Mouse (Mus musculus) lung, embryonic 14.5 days (tissue): Measurements from ENCODE around the gene Cep89. TPM values are rescaled to one million over a fixed set of nuclear protein-coding genes. Genes with fewer than 3 reads are reported as not detected.
A peak's percentile ranks its signal among the peaks of the same experiment; 100 is the strongest.

ENCODE experiments used
- ATAC-seq: fragments of 200-750 bp; cut with Nextera tagmentation; 2 replicates; pipeline ENCODE4 v1.8.0; 2017; ENCODE audit warnings: mild to moderate bottlenecking, moderate TSS enrichment, moderate library complexity; ENCODE audit not compliant: insufficient read depth
- DNase-seq: peaks from one replicate; pipeline ENCODE4 v3.0.0-alpha.2; 2015
- H3K27ac ChIP-seq: fragments of 300-500 bp; sonication (generic); 2 replicates; pipeline ENCODE4 v1.5.1; 2014; ENCODE audit warnings: low read depth, mild to moderate bottlenecking, moderate library complexity
- H3K27me3 ChIP-seq: fragments of 300-500 bp; sonication (generic); 2 replicates; pipeline ENCODE4 v1.6.1; 2014; ENCODE audit warnings: low read length, control low read depth; ENCODE audit not compliant: insufficient read depth
- H3K36me3 ChIP-seq: fragments of 300-500 bp; sonication (generic); 2 replicates; pipeline ENCODE4 v1.6.1; 2014; ENCODE audit warnings: control low read depth; ENCODE audit not compliant: insufficient read depth
- H3K4me1 ChIP-seq: fragments of 300-500 bp; sonication (generic); 2 replicates; pipeline ENCODE4 v1.6.1; 2014; ENCODE audit warnings: antibody characterized with exemption, control low read depth; ENCODE audit not compliant: insufficient read depth
- H3K4me2 ChIP-seq: fragments of 300-500 bp; sonication (generic); 2 replicates; pipeline ENCODE4 v1.6.1; 2014; ENCODE audit warnings: mild to moderate bottlenecking
- H3K4me3 ChIP-seq: fragments of 300-500 bp; sonication (generic); 2 replicates; pipeline ENCODE4 v1.5.1; 2014; ENCODE audit warnings: low read depth, low read length
- H3K9ac ChIP-seq: fragments of 300-500 bp; sonication (generic); 2 replicates; pipeline ENCODE4 v1.6.1; 2014
- H3K9me3 ChIP-seq: fragments of 300-500 bp; sonication (generic); 2 replicates; pipeline ENCODE4 v1.6.1; 2016; ENCODE audit warnings: low read depth, low read length, control low read depth
- CTCF ChIP-seq: IDR thresholded peaks from 2 replicates; pipeline ENCODE4 v1.5.1; 2016; ENCODE audit warnings: antibody characterized with exemption, low read depth
- WGBS: fragments of 180-500 bp; shearing (Covaris S2); extraction: QIAGEN DNeasy Blood & Tissue Kit; methylation state at CpG from one replicate; pipeline ENCODE4 v1.1.7; 2014; 5-methylcytosine and 5-hydroxymethylcytosine counted together
- polyA plus RNA-seq: library from polyadenylated mRNA; unstranded; fragments of >200 nt; fragmentation: Nextera tagmentation; extraction: Ambion mirVana; gene quantifications from 2 replicates; pipeline ENCODE4 v1.2.1, GENCODE M21; 2014

Cep89 gene
- polyA plus RNA-seq, 1 experiment from 2014 or later = 49.4 TPM

DNA sequence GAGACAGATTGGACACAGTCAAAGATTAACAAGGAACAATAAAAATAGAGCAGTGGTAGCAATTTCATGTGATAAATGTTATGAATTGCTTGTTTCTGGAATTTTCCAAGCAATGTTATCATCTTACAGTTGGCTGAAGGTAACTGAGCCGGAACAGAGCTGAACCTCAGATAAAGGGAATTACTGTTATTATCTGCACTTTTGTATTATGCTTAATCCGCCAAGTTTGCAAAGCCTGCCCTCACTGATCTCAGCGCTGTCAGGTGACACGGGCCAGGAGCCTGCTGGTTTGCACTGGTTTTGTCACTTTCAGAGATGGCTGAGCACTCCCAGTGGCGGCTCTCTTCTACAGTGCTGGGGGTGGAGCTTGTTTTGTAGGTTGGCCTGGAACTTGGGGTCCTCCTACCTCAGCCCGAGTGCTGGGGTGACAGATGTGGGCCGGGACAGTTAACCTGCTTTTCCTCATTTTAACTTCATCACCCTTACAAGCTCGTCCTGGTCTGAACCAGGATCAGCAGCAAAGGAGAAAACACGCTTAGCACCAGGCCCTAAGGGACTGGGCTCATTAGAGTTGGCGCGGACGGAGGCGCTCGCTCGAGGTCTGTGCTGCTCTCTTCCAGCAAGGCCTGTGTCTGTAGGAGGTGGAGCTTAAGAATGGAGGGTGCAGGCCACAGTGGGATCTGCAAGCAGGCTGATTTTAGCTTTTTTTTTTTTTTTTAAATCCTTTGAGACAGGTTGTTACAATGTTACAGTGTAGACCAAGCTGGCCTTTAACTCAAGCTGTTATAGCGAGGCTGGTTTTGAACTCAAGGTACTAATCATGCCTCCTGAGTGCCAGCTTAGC lies 23.5 kb upstream of the Cep89 start:
- peak; percentile 60; the same call in 1 of the 2 replicates for ATAC-seq
- Histone ChIP-seq H3K27ac (no peak overlapping the region), H3K9me3 (no peaks in the 10 kb centered on the region), H3K9ac (no peak overlapping the region), H3K27me3 (no peaks in the 10 kb centered on the region), H3K36me3 (no peaks in the 10 kb centered on the region), H3K4me3 (no peak overlapping the region), H3K4me2 (no peak overlapping the region), H3K4me1 (no peaks in the 10 kb centered on the region)
- DNase-seq = peak; percentile 21
- WGBS = 64% methylated on average over 16 of the region's 16 CpGs
- TF ChIP-seq CTCF = no peak

DNA sequence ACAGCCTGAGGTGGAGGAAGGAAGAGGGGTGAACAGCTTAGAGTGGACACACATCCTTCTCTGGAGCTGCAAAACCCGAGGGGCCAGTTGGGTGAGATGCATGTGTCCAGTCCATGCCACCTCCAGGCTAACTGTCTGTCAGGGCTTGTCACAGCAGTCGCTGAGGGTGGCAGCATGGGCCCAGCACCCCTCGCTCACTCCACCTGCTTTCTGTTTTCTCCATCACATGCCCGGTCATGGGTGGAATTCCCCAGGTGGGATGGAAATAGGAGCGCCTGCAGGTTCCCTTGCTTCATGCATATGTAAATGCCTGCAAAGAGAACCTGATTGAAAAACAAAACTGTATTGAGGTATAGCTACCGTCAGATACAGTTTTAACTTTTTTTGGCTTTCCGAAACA lies 22.6 kb upstream of the Cep89 start:
- DNase-seq = no peak
- Histone ChIP-seq H3K27ac (no peak overlapping the region), H3K4me1 (no peaks in the 10 kb centered on the region), H3K36me3 (no peaks in the 10 kb centered on the region), H3K4me3 (no peak overlapping the region), H3K9me3 (no peaks in the 10 kb centered on the region), H3K9ac (no peak overlapping the region), H3K4me2 (no peak overlapping the region), H3K27me3 (no peaks in the 10 kb centered on the region)
- WGBS = 80% methylated on average over 7 of the region's 7 CpGs
- no peak for ATAC-seq
- TF ChIP-seq CTCF = no peak

DNA sequence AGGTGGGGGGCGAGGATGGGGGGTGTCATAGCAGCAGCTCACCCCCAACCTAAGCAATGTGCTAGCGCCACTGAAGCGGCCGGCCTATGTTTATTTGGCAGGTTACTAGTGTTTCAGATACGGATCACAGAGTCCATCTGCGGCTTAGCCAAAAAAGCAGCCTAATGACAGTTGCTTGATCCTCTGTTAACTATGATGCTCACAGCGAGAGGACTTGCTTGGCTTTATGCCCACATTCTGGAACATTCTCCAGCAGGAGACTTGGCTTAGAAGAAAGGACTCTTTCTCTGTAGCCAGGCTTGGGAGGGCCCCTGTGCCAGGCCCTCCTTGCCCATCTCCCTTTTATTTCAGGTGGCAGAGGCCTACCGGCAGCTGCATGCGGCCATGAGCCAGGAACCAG lies 20.2 kb upstream of the Cep89 start:
- Histone ChIP-seq H3K4me2 (no peak overlapping the region), H3K4me3 (no peak overlapping the region), H3K27ac (no peak overlapping the region), H3K36me3 (no peaks in the 10 kb centered on the region), H3K9ac (no peak overlapping the region), H3K27me3 (no peaks in the 10 kb centered on the region), H3K4me1 (no peaks in the 10 kb centered on the region), H3K9me3 (no peaks in the 10 kb centered on the region)
- no peak for TF ChIP-seq CTCF
- ATAC-seq = no peak
- whole genome bisulfite sequencing = 67% methylated on average over 9 of the region's 9 CpGs
- DNase-seq = no peak

DNA sequence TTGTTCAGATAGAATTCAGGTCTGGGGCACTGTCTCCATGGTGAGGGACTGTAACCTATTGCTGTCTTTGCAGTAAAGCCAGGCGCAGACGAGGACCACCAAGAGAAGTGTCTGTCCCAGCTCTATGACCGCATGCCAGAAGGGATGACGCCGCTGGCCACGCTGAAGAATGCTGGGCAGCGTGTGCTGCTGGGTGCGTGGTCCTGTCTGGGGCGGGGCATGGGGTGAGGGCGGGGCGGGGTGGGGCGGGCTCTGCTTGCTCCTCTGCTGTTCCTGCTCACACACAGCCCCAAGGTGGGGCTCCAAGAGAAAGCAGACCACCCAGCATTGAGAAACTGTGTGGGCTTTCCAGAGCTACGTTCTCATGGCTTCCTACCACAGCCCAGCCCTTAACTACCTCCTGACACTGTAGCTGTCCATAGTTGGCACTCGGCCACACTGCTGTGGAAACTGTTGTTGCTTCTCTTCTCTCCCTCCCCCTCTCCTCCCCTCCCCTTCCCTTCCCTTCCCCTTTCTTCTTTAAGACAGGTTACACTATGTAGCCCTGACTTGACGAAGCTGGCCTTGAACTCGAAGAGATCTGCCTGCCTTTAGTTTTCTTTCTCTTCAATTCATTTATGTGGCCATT lies 17.2 kb upstream of the Cep89 start:
- Histone ChIP-seq H3K4me1 (no peaks in the 10 kb centered on the region), H3K9me3 (no peaks in the 10 kb centered on the region), H3K4me2 (peak overlapping the region; percentile 10; the same call in 1 of the 2 replicates), H3K27me3 (no peaks in the 10 kb centered on the region), H3K9ac (no peak overlapping the region), H3K4me3 (no peak overlapping the region), H3K36me3 (no peaks in the 10 kb centered on the region), H3K27ac (no peak overlapping the region)
- ATAC-seq (peak; percentile 66), DNase-seq (peak; percentile 68)
- WGBS = 40% methylated on average over 15 of the region's 16 CpGs
- TF ChIP-seq CTCF = no peak

DNA sequence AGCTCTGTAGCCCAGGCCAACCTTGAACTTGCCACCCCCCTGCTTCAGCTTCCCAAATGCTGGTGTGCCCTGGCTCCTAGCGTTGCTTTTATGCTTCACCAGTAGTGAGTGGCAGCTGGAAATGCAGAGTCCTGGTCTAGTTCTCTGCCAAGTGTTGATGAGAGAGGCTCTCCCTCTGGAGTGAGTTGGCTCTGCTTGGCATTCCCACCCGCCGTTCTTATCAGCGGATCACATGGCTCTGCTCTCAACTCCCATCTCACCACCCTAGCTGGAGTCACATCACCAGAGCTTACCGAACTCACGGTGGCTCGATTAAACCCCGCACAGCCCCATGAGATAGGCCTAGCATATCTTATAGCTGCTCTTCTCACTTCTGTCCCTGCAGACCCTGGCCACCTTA lies 16.5 kb upstream of the Cep89 start:
- Histone ChIP-seq H3K4me3 (no peak overlapping the region), H3K27me3 (no peaks in the 10 kb centered on the region), H3K36me3 (no peaks in the 10 kb centered on the region), H3K9me3 (no peaks in the 10 kb centered on the region), H3K4me1 (no peaks in the 10 kb centered on the region), H3K27ac (no peak overlapping the region), H3K4me2 (no peak overlapping the region), H3K9ac (no peak overlapping the region)
- no peak for TF ChIP-seq CTCF
- 82% methylated on average over 8 of the region's 8 CpGs for WGBS
- ATAC-seq (no peak), DNase-seq (no peak)

DNA sequence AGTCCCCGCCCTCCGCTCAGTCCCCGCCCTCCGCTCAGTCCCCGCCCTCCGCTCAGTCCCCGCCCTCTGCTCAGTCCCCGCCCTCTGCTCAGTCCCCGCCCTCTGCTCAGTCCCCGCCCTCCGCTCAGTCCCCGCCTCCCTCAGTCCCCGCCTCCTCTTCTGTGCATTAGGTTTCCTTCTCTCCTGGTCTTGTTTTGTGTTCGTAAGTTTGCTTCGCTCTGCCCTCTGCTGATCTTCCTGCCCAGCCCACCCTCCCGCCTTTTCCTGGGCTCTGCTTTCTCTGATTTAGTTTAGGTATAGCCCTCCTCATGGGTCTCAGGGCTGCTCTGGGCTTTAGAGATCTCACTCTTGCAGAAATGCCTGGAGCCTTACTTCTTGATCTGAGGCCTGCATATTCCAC lies 15.0 kb upstream of the Cep89 start:
- H3K4me3 ChIP-seq = no peak overlapping the region
- no peaks in the 10 kb centered on the region for H3K36me3 ChIP-seq
- H3K4me1 ChIP-seq = no peaks in the 10 kb centered on the region
- no peak for TF ChIP-seq CTCF
- no peak overlapping the region for H3K9ac ChIP-seq
- H3K27ac ChIP-seq = no peak overlapping the region
- H3K4me2 ChIP-seq = no peak overlapping the region
- no peaks in the 10 kb centered on the region for H3K27me3 ChIP-seq
- WGBS = 53% methylated on average over 14 of the region's 16 CpGs
- no peaks in the 10 kb centered on the region for H3K9me3 ChIP-seq
- DNase-seq (no peak), ATAC-seq (no peak)

DNA sequence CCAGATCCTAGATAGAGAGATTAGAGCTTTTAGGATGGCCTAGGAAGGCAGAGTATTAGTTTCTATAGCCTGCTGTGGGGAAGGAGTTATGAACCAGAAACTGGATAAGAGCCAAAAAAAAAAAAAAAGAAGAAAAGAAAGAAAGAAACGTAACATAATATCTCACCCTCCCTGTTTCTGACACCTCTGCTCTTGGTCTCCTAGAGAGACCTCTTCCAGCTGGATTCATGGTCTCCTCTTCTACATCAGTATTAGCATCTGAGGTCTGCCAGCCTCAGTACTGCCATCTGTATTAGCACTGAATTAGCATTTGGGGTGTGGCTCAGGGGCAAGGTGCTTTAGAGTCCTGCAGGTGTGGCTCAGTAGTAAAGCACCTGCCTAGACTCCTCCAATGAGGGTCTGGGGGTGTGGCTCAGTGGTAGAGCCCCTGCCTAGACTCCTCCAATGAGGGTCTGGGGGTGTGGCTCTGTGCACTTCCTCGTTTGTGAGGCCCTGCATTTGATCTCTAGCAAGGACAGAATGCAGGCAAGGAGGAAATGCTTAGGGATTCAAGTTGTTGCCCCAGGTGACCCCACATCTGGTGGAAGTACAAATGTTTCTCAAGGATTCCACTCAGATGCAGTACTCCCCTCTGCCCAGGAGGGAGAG lies 14.0 kb upstream of the Cep89 start:
- TF ChIP-seq CTCF = no peak
- 35% methylated on average over 2 of the region's 2 CpGs for WGBS
- no peaks in the 10 kb centered on the region for H3K27me3 ChIP-seq
- H3K9me3 ChIP-seq = no peaks in the 10 kb centered on the region
- H3K4me1 ChIP-seq = no peaks in the 10 kb centered on the region
- DNase-seq (no peak), ATAC-seq (peak; percentile 23; the same call in 1 of the 2 replicates)
- H3K4me3 ChIP-seq = no peak overlapping the region
- H3K9ac ChIP-seq = no peak overlapping the region
- no peak overlapping the region for H3K4me2 ChIP-seq
- H3K36me3 ChIP-seq = no peaks in the 10 kb centered on the region
- no peak overlapping the region for H3K27ac ChIP-seq
